Mouse (Mus musculus): Measurements from ENCODE around the gene Got1.

- TF ChIP-seq CEBPB (IDR thresholded peaks at IDR 0.05; ENCODE audit: insufficient read depth, poor library complexity, severe bottlenecking), result no peak
- TF ChIP-seq POLR2A (IDR thresholded peaks at IDR 0.05; ENCODE audit: insufficient read length, low read depth), result no peak
These were observed 23.7 kb upstream of the Got1 start for GRCm38 (mm10) chr19:43548060-43548459.
